Mouse (Mus musculus): ENCODE measurements at regions not wholly inside any gene's neighbourhood (a gene's known extent, or its start where the extent isn't known, plus 50 kb on each side); places are given as distances from the start of the nearest gene placed in this dataset.

- 76% methylated on average over 3 of the region's 3 CpGs for WGBS
Measured at GRCm38 (mm10) chr5:80766591-80766990, 253.3 kb upstream of the Adgrl3 start.

GRCm38 (mm10) chr5:80783892-80784291 is 236.0 kb upstream of the Adgrl3 start:
- Histone ChIP-seq H3K4me2 (no peak overlapping the region), H3K27ac (no peak overlapping the region), H3K4me3 (no peak overlapping the region), H3K36me3 (no peaks in the 10 kb centered on the region), H3K27me3 (no peaks in the 10 kb centered on the region), H3K9me3 (no peaks in the 10 kb centered on the region), H3K9ac (no peak overlapping the region), H3K4me1 (no peaks in the 10 kb centered on the region)
- ATAC-seq (ENCODE audit: insufficient number of reproducible peaks, insufficient read depth, low FRiP score, low TSS enrichment, low read depth) = no peak
- WGBS = 74% methylated on average over 4 of the region's 4 CpGs

More at GRCm38 (mm10) chr5:80766591-80766990, 253.3 kb upstream of the Adgrl3 start:
- H3K36me3 ChIP-seq = no peaks in the 10 kb centered on the region
- ATAC-seq (ENCODE audit: insufficient number of reproducible peaks, insufficient read depth, low FRiP score, low TSS enrichment, low read depth) = no peak
- no peak overlapping the region for H3K9ac ChIP-seq
- no peak overlapping the region for H3K4me3 ChIP-seq
- H3K4me2 ChIP-seq = no peak overlapping the region
- H3K4me1 ChIP-seq = no peaks in the 10 kb centered on the region
- no peaks in the 10 kb centered on the region for H3K27me3 ChIP-seq
- no peaks in the 10 kb centered on the region for H3K9me3 ChIP-seq
- H3K27ac ChIP-seq = no peak overlapping the region

- no peak overlapping the region for H3K4me2 ChIP-seq
- 88% methylated on average over 6 of the region's 6 CpGs for WGBS
- no peaks in the 10 kb centered on the region for H3K36me3 ChIP-seq
Measured at GRCm38 (mm10) chr5:80784746-80785145, 235.2 kb upstream of the Adgrl3 start.

GRCm38 (mm10) chr5:80791658-80792057 is 228.3 kb upstream of the Adgrl3 start:
- H3K27ac ChIP-seq = no peak overlapping the region
- H3K27me3 ChIP-seq = no peaks in the 10 kb centered on the region
- no peak overlapping the region for H3K4me3 ChIP-seq
- ATAC-seq (ENCODE audit: insufficient number of reproducible peaks, insufficient read depth, low FRiP score, low TSS enrichment, low read depth) = no peak
- H3K9me3 ChIP-seq = no peaks in the 10 kb centered on the region
- no peak overlapping the region for H3K9ac ChIP-seq
- H3K36me3 ChIP-seq = no peaks in the 10 kb centered on the region
- 78% methylated on average over 1 of the region's 1 CpGs for WGBS
- no peaks in the 10 kb centered on the region for H3K4me1 ChIP-seq
- H3K4me2 ChIP-seq = no peak overlapping the region

More at GRCm38 (mm10) chr5:80784746-80785145, 235.2 kb upstream of the Adgrl3 start:
- no peak overlapping the region for H3K4me3 ChIP-seq
- ATAC-seq (ENCODE audit: insufficient number of reproducible peaks, insufficient read depth, low FRiP score, low TSS enrichment, low read depth) = no peak
- H3K9me3 ChIP-seq = no peaks in the 10 kb centered on the region
- H3K27me3 ChIP-seq = no peaks in the 10 kb centered on the region
- H3K27ac ChIP-seq = no peak overlapping the region
- no peaks in the 10 kb centered on the region for H3K4me1 ChIP-seq
- H3K9ac ChIP-seq = no peak overlapping the region

- Histone ChIP-seq H3K27me3 (no peaks in the 10 kb centered on the region), H3K4me2 (no peak overlapping the region), H3K36me3 (no peaks in the 10 kb centered on the region), H3K9ac (no peak overlapping the region), H3K4me3 (no peak overlapping the region), H3K9me3 (no peaks in the 10 kb centered on the region), H3K27ac (no peak overlapping the region), H3K4me1 (no peaks in the 10 kb centered on the region)
- no peak for ATAC-seq (ENCODE audit: insufficient number of reproducible peaks, insufficient read depth, low FRiP score, low TSS enrichment, low read depth)
Measured at GRCm38 (mm10) chr5:80799777-80800176, 220.2 kb upstream of the Adgrl3 start.

- ATAC-seq (ENCODE audit: insufficient number of reproducible peaks, insufficient read depth, low FRiP score, low TSS enrichment, low read depth) = no peak
- H3K4me3 ChIP-seq = no peak overlapping the region
- H3K4me2 ChIP-seq = no peak overlapping the region
Measured at GRCm38 (mm10) chr5:80812917-80813316, 207.0 kb upstream of the Adgrl3 start.

GRCm38 (mm10) chr5:80819208-80819607 is 200.7 kb upstream of the Adgrl3 start:
- no peak for ATAC-seq (ENCODE audit: insufficient number of reproducible peaks, insufficient read depth, low FRiP score, low TSS enrichment, low read depth)
- H3K27me3 ChIP-seq = no peaks in the 10 kb centered on the region
- H3K4me2 ChIP-seq = no peak overlapping the region
- no peaks in the 10 kb centered on the region for H3K4me1 ChIP-seq
- no peaks in the 10 kb centered on the region for H3K36me3 ChIP-seq
- no peaks in the 10 kb centered on the region for H3K9me3 ChIP-seq
- no peak overlapping the region for H3K4me3 ChIP-seq
- no peak overlapping the region for H3K9ac ChIP-seq
- no peak overlapping the region for H3K27ac ChIP-seq

More at GRCm38 (mm10) chr5:80812917-80813316, 207.0 kb upstream of the Adgrl3 start:
- H3K9me3 ChIP-seq = no peaks in the 10 kb centered on the region
- H3K27ac ChIP-seq = no peak overlapping the region
- no peaks in the 10 kb centered on the region for H3K4me1 ChIP-seq
- H3K27me3 ChIP-seq = no peaks in the 10 kb centered on the region
- 91% methylated on average over 2 of the region's 2 CpGs for whole genome bisulfite sequencing
- H3K36me3 ChIP-seq = no peaks in the 10 kb centered on the region
- H3K9ac ChIP-seq = no peak overlapping the region

GRCm38 (mm10) chr5:80842531-80842930 is 177.4 kb upstream of the Adgrl3 start:
- H3K27ac ChIP-seq = no peak overlapping the region
- no peaks in the 10 kb centered on the region for H3K27me3 ChIP-seq
- ATAC-seq (ENCODE audit: insufficient number of reproducible peaks, insufficient read depth, low FRiP score, low TSS enrichment, low read depth) = no peak
- no peaks in the 10 kb centered on the region for H3K36me3 ChIP-seq
- H3K4me1 ChIP-seq = no peaks in the 10 kb centered on the region
- WGBS = 44% methylated on average over 1 of the region's 1 CpGs
- H3K9ac ChIP-seq = no peak overlapping the region
- H3K4me2 ChIP-seq = no peak overlapping the region
- H3K4me3 ChIP-seq = no peak overlapping the region
- no peaks in the 10 kb centered on the region for H3K9me3 ChIP-seq

- Histone ChIP-seq H3K27ac (no peak overlapping the region), H3K36me3 (no peaks in the 10 kb centered on the region), H3K4me1 (no peaks in the 10 kb centered on the region), H3K4me2 (no peak overlapping the region), H3K9ac (no peak overlapping the region), H3K4me3 (no peak overlapping the region), H3K9me3 (no peaks in the 10 kb centered on the region), H3K27me3 (no peaks in the 10 kb centered on the region)
- WGBS = 63% methylated on average over 5 of the region's 5 CpGs
- no peak for ATAC-seq (ENCODE audit: insufficient number of reproducible peaks, insufficient read depth, low FRiP score, low TSS enrichment, low read depth)
Measured at GRCm38 (mm10) chr5:80855034-80855433, 164.9 kb upstream of the Adgrl3 start.

GRCm38 (mm10) chr5:80876600-80876999 is 143.3 kb upstream of the Adgrl3 start:
- no peak overlapping the region for H3K4me3 ChIP-seq
- WGBS = 89% methylated on average over 2 of the region's 2 CpGs
- H3K9ac ChIP-seq = no peak overlapping the region
- H3K36me3 ChIP-seq = no peaks in the 10 kb centered on the region
- no peaks in the 10 kb centered on the region for H3K27me3 ChIP-seq
- H3K4me1 ChIP-seq = no peaks in the 10 kb centered on the region
- no peak overlapping the region for H3K4me2 ChIP-seq
- ATAC-seq (ENCODE audit: insufficient number of reproducible peaks, insufficient read depth, low FRiP score, low TSS enrichment, low read depth) = no peak
- H3K9me3 ChIP-seq = no peaks in the 10 kb centered on the region
- no peak overlapping the region for H3K27ac ChIP-seq

- Histone ChIP-seq H3K4me3 (no peak overlapping the region), H3K9ac (no peak overlapping the region), H3K4me2 (no peak overlapping the region), H3K9me3 (no peaks in the 10 kb centered on the region), H3K27ac (no peak overlapping the region), H3K27me3 (no peaks in the 10 kb centered on the region), H3K36me3 (no peaks in the 10 kb centered on the region), H3K4me1 (no peaks in the 10 kb centered on the region)
- ATAC-seq (ENCODE audit: insufficient number of reproducible peaks, insufficient read depth, low FRiP score, low TSS enrichment, low read depth) = no peak
- WGBS = 71% methylated on average over 5 of the region's 5 CpGs
Measured at GRCm38 (mm10) chr5:80898230-80898629, 121.7 kb upstream of the Adgrl3 start.

GRCm38 (mm10) chr5:80908771-80909170 is 111.2 kb upstream of the Adgrl3 start:
- no peaks in the 10 kb centered on the region for H3K36me3 ChIP-seq
- ATAC-seq (ENCODE audit: insufficient number of reproducible peaks, insufficient read depth, low FRiP score, low TSS enrichment, low read depth) = no peak
- no peak overlapping the region for H3K4me3 ChIP-seq
- H3K4me1 ChIP-seq = no peaks in the 10 kb centered on the region
- no peak overlapping the region for H3K9ac ChIP-seq
- no peaks in the 10 kb centered on the region for H3K9me3 ChIP-seq
- H3K4me2 ChIP-seq = no peak overlapping the region
- no peaks in the 10 kb centered on the region for H3K27me3 ChIP-seq
- WGBS = 75% methylated on average over 6 of the region's 6 CpGs
- H3K27ac ChIP-seq = no peak overlapping the region

GRCm38 (mm10) chr5:80938791-80939190 is 81.1 kb upstream of the Adgrl3 start:
- no peak for ATAC-seq (ENCODE audit: insufficient number of reproducible peaks, insufficient read depth, low FRiP score, low TSS enrichment, low read depth)
- Histone ChIP-seq H3K9me3 (no peaks in the 10 kb centered on the region), H3K4me2 (no peak overlapping the region), H3K27ac (no peak overlapping the region), H3K27me3 (no peaks in the 10 kb centered on the region), H3K36me3 (no peaks in the 10 kb centered on the region), H3K9ac (no peak overlapping the region), H3K4me1 (no peaks in the 10 kb centered on the region), H3K4me3 (no peak overlapping the region)
- WGBS = 92% methylated on average over 3 of the region's 3 CpGs
